Mouse (Mus musculus) stomach, embryonic 16.5 days (tissue): Measurements from ENCODE around the gene Vwa7. TPM values are rescaled to one million over a fixed set of nuclear protein-coding genes. Genes with fewer than 3 reads are reported as not detected.
"Not testable (repeated sequence)": the region's sequence is repeated elsewhere in the genome, so short reads cannot be mapped to it uniquely, and the experiment has no call there.

ENCODE experiments used
- ATAC-seq: fragments of 200-750 bp; cut with Nextera tagmentation; 2 replicates; pipeline ENCODE4 v1.8.0; 2017; ENCODE audit warnings: moderate number of reproducible peaks, moderate TSS enrichment; ENCODE audit not compliant: insufficient read depth, low FRiP score
- H3K27ac ChIP-seq: fragments of 300-500 bp; sonication (generic); 2 replicates; pipeline ENCODE4 v1.5.1; 2014; ENCODE audit warnings: low read length
- H3K27me3 ChIP-seq: fragments of 300-500 bp; sonication (generic); 2 replicates; pipeline ENCODE4 v1.6.1; 2014; ENCODE audit warnings: low read length, control low read depth, mixed read lengths; ENCODE audit not compliant: control insufficient read depth, insufficient read depth
- H3K36me3 ChIP-seq: fragments of 300-500 bp; sonication (generic); 2 replicates; pipeline ENCODE4 v1.6.1; 2014; ENCODE audit warnings: low read length; ENCODE audit not compliant: control insufficient read depth, insufficient read depth
- H3K4me1 ChIP-seq: fragments of 300-500 bp; sonication (generic); 2 replicates; pipeline ENCODE4 v1.6.1; 2014; ENCODE audit warnings: low read length, control low read depth, mixed read lengths; ENCODE audit not compliant: control insufficient read depth, insufficient read depth
- H3K4me2 ChIP-seq: fragments of 300-500 bp; sonication (generic); 2 replicates; pipeline ENCODE4 v1.6.1; 2014; ENCODE audit warnings: low read depth, low read length, mixed read lengths
- H3K4me3 ChIP-seq: fragments of 300-500 bp; sonication (generic); replicated peaks from 2 replicates; pipeline ENCODE4 v1.5.1; 2014; ENCODE audit warnings: mild to moderate bottlenecking, low read length
- H3K9ac ChIP-seq: fragments of 300-500 bp; sonication (generic); 2 replicates; pipeline ENCODE4 v1.6.1; 2014; ENCODE audit warnings: low read length
- H3K9me3 ChIP-seq: fragments of 300-500 bp; sonication (generic); replicated peaks from 2 replicates; pipeline ENCODE4 v1.6.1; 2016; ENCODE audit warnings: low read length, control low read depth; ENCODE audit not compliant: control insufficient read depth
- WGBS: fragments of 180-500 bp; shearing (Covaris S2); extraction: QIAGEN DNeasy Blood & Tissue Kit; methylation state at CpG from one replicate; pipeline ENCODE4 v1.1.7; 2014; 5-methylcytosine and 5-hydroxymethylcytosine counted together
- polyA plus RNA-seq: library from polyadenylated mRNA; unstranded; fragments of >200 nt; fragmentation: Nextera tagmentation; extraction: Ambion mirVana; gene quantifications from 2 replicates; pipeline ENCODE4 v1.2.1, GENCODE M21; 2015

The Vwa7 gene
- polyA plus RNA-seq, 1 experiment from 2014 or later, result 0.26 TPM

GRCm38 (mm10) chr17:34980655-34981054 lies 35.7 kb upstream of the Vwa7 start:
- WGBS, result 3% methylated on average over 2 of the region's 2 CpGs
- Histone ChIP-seq H3K36me3 (peaks cover 4% of the 10 kb centered on the region; the same call in 1 of the 2 replicates), H3K4me1 (peaks cover 9% of the 10 kb centered on the region), H3K4me2 (peak overlapping the region; percentile 93), H3K4me3 (peak overlapping the region; percentile 79), H3K9ac (peak overlapping the region; percentile 91), H3K27me3 (no peaks in the 10 kb centered on the region), H3K9me3 (no peaks in the 10 kb centered on the region), H3K27ac (no peak overlapping the region)
- ATAC-seq, result no peak

- Histone ChIP-seq H3K36me3 (peaks cover 7% of the 10 kb centered on the region; the same call in 1 of the 2 replicates), H3K27ac (peak within 1 kb of the TSS; percentile 98), H3K9ac (peak within 1 kb of the TSS; percentile 91), H3K9me3 (no peaks in the 10 kb centered on the region), H3K27me3 (no peaks in the 10 kb centered on the region), H3K4me2 (peak within 1 kb of the TSS; percentile 93), H3K4me3 (peak within 1 kb of the TSS; percentile 79), H3K4me1 (peaks cover 9% of the 10 kb centered on the region)
- WGBS, result under 1% methylated on average over 58 of the region's 58 CpGs
- ATAC-seq, result peak; percentile 94
Measured at GRCm38 (mm10) chr17:34981690-34982180, 34.6 kb upstream of the Vwa7 start, which contains the start of gene Lsm2. TSS of gene Lsm2 (plus strand) at chr17:34981862.

GRCm38 (mm10) chr17:34982328-34982727 lies 34.1 kb upstream of the Vwa7 start:
- Histone ChIP-seq H3K4me2 (peak overlapping the region; percentile 93), H3K36me3 (peaks cover 7% of the 10 kb centered on the region; the same call in 1 of the 2 replicates), H3K9me3 (no peaks in the 10 kb centered on the region), H3K27ac (peak overlapping the region; percentile 98), H3K27me3 (no peaks in the 10 kb centered on the region), H3K4me3 (peak overlapping the region; percentile 79), H3K4me1 (peaks cover 9% of the 10 kb centered on the region), H3K9ac (peak overlapping the region; percentile 91)
- 1% methylated on average over 15 of the region's 15 CpGs for WGBS
- no peak for ATAC-seq

- Histone ChIP-seq H3K36me3 (peaks cover 7% of the 10 kb centered on the region; the same call in 1 of the 2 replicates), H3K4me3 (no peak overlapping the region), H3K9me3 (no peaks in the 10 kb centered on the region), H3K9ac (no peak overlapping the region), H3K27me3 (no peaks in the 10 kb centered on the region), H3K27ac (no peak overlapping the region), H3K4me1 (peaks cover 9% of the 10 kb centered on the region), H3K4me2 (no peak overlapping the region)
- WGBS, result 76% methylated on average over 2 of the region's 2 CpGs
- ATAC-seq, result no peak
Measured at GRCm38 (mm10) chr17:34984218-34984617, 32.2 kb upstream of the Vwa7 start.

- H3K27me3 ChIP-seq, result no peaks in the 10 kb centered on the region
- H3K4me1 ChIP-seq, result peaks cover 18% of the 10 kb centered on the region
- no peak for ATAC-seq
- H3K9ac ChIP-seq, result no peak overlapping the region
- no peak overlapping the region for H3K27ac ChIP-seq
- no peaks in the 10 kb centered on the region for H3K36me3 ChIP-seq
- no peak overlapping the region for H3K4me3 ChIP-seq
- H3K4me2 ChIP-seq, result no peak overlapping the region
- H3K9me3 ChIP-seq, result no peaks in the 10 kb centered on the region
Measured at GRCm38 (mm10) chr17:34994751-34995150, 21.6 kb upstream of the Vwa7 start.

- not testable (repeated sequence) for H3K4me2 ChIP-seq, ATAC-seq, H3K27ac ChIP-seq, H3K27me3 ChIP-seq, H3K9me3 ChIP-seq, H3K36me3 ChIP-seq, H3K4me3 ChIP-seq, H3K9ac ChIP-seq
- peaks cover 21% of the 10 kb centered on the region for H3K4me1 ChIP-seq
- WGBS, result 90% methylated on average over 4 of the region's 4 CpGs
Measured at GRCm38 (mm10) chr17:34995192-34995591, 21.2 kb upstream of the Vwa7 start.

- not testable (repeated sequence) for ATAC-seq, H3K36me3 ChIP-seq
- WGBS, result 94% methylated on average over 4 of the region's 4 CpGs
Measured at GRCm38 (mm10) chr17:34995927-34996326, 20.5 kb upstream of the Vwa7 start.

GRCm38 (mm10) chr17:34996411-34997141 lies 19.8 kb upstream of the Vwa7 start:
- no peak for ATAC-seq
- H3K27ac ChIP-seq, result no peak overlapping the region
- H3K4me2 ChIP-seq, result peak overlapping the region; percentile 98; the same call in 1 of the 2 replicates
- no peaks in the 10 kb centered on the region for H3K9me3 ChIP-seq
- no peak overlapping the region for H3K9ac ChIP-seq
- H3K4me3 ChIP-seq, result no peak overlapping the region
- 87% methylated on average over 12 of the region's 14 CpGs for WGBS
- no peaks in the 10 kb centered on the region for H3K27me3 ChIP-seq
- peaks cover 21% of the 10 kb centered on the region for H3K4me1 ChIP-seq
- H3K36me3 ChIP-seq, result no peaks in the 10 kb centered on the region

More at GRCm38 (mm10) chr17:34995927-34996326, 20.5 kb upstream of the Vwa7 start:
- not testable (repeated sequence) for H3K27ac ChIP-seq, H3K9me3 ChIP-seq, H3K9ac ChIP-seq, H3K4me2 ChIP-seq, H3K4me3 ChIP-seq, H3K27me3 ChIP-seq
- H3K4me1 ChIP-seq, result peaks cover 21% of the 10 kb centered on the region

GRCm38 (mm10) chr17:34997142-34997483 lies 19.3 kb upstream of the Vwa7 start:
- Histone ChIP-seq H3K9ac (no peak overlapping the region), H3K4me1 (peaks cover 22% of the 10 kb centered on the region), H3K9me3 (no peaks in the 10 kb centered on the region), H3K36me3 (no peaks in the 10 kb centered on the region), H3K4me3 (no peak overlapping the region), H3K4me2 (peak overlapping the region; percentile 98; the same call in 1 of the 2 replicates), H3K27ac (no peak overlapping the region), H3K27me3 (no peaks in the 10 kb centered on the region)
- ATAC-seq, result no peak
- WGBS, result 86% methylated on average over 5 of the region's 5 CpGs
